Mouse (Mus musculus): ENCODE measurements at regions not wholly inside any gene's neighbourhood (a gene's known extent, or its start where the extent isn't known, plus 50 kb on each side); places are given as distances from the start of the nearest gene placed in this dataset.
A peak's percentile ranks its signal among the peaks of the same experiment; 100 is the strongest.

DNA sequence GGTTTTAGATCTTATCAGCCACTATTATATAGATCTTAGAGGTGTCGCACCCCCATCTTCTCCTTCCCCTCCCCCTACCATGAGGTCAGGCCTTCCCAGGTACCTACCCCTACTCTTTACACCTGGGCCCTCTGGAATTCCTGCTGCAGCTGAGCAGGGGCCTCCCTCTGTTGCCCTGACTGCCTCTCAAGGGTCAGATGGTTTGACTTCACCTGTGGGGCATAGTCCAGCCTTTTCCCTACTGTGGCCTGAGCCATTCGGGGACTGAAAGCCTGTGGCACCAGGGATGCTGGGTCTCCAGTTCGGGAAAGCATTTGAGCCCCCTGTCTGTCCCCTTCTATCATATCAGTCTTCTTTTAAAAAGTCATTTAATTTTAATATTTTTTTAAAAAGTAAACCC, 196.4 kb downstream of the Gadd45g start:
- peaks cover 8% of the 10 kb centered on the region for H3K4me1 ChIP-seq (replicated peaks; ENCODE audit: control insufficient read depth, insufficient read depth, low read length)
- ATAC-seq = no peak
- H3K4me3 ChIP-seq (ENCODE audit: low read depth, low read length) = no peak overlapping the region
- no peaks in the 10 kb centered on the region for H3K36me3 ChIP-seq (ENCODE audit: control insufficient read depth, insufficient read depth)
- no peak for TF ChIP-seq CTCF (IDR thresholded peaks at IDR 0.05; ENCODE audit: low read depth)
- no peaks in the 10 kb centered on the region for H3K27me3 ChIP-seq (replicated peaks; ENCODE audit: control insufficient read depth, insufficient read depth, low read length)
- H3K9me3 ChIP-seq (ENCODE audit: control insufficient read depth) = no peaks in the 10 kb centered on the region
- H3K4me2 ChIP-seq (replicated peaks; ENCODE audit: low read depth) = no peak overlapping the region
- 88% methylated on average over 3 of the region's 3 CpGs for WGBS
- H3K27ac ChIP-seq (ENCODE audit: low read depth, low read length) = no peak overlapping the region
- no peak overlapping the region for H3K9ac ChIP-seq (ENCODE audit: low read depth, low read length)

DNA sequence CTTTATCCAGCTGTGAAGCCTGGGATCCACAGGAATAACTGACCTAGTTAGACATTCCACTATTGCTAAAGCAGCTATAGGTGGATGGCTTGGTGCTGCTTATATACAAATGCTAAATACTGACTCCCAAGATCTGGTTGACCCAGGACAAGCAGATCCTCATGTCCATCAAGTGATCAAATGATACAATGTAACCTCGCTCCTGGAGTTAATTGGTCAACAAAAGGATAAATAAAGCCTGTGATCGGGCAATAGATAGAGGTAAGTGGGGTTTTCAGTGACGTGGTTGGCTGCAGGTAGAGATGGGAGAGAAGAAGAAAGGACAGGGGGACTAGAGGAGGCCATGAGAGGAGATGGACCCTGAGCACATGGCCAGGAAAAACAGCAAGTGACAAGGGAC, 197.4 kb downstream of the Gadd45g start:
- no peak for ATAC-seq
- no peak overlapping the region for H3K27ac ChIP-seq (ENCODE audit: low read depth, low read length)
- no peak overlapping the region for H3K9ac ChIP-seq (ENCODE audit: low read depth, low read length)
- peaks cover 8% of the 10 kb centered on the region for H3K4me1 ChIP-seq (replicated peaks; ENCODE audit: control insufficient read depth, insufficient read depth, low read length)
- H3K36me3 ChIP-seq (ENCODE audit: control insufficient read depth, insufficient read depth) = no peaks in the 10 kb centered on the region
- H3K27me3 ChIP-seq (replicated peaks; ENCODE audit: control insufficient read depth, insufficient read depth, low read length) = no peaks in the 10 kb centered on the region
- TF ChIP-seq CTCF (IDR thresholded peaks at IDR 0.05; ENCODE audit: low read depth) = no peak
- H3K9me3 ChIP-seq (ENCODE audit: control insufficient read depth) = no peaks in the 10 kb centered on the region
- no peak overlapping the region for H3K4me2 ChIP-seq (replicated peaks; ENCODE audit: low read depth)
- H3K4me3 ChIP-seq (ENCODE audit: low read depth, low read length) = no peak overlapping the region
- WGBS = 91% methylated on average over 3 of the region's 3 CpGs

DNA sequence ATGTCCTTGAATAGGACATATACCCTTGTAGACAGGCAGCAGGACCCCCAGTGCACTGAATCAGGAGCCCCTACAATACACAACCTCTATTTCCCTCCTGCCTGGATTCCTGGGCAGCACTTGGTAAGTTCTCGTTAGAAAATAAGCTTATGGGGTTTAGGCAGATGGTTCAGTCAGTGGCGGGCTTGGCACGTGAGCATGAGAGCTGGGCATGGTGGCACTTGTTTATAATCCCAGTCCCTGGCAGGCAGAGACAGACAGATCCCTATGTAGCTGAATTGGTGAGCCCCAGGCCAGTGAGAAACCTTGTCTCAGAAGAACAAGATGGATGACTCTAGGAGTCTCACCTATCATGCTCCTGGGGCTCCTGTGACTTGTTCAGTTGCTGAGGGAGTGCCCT, 198.9 kb downstream of the Gadd45g start:
- H3K9ac ChIP-seq (ENCODE audit: low read depth, low read length) = 0 out of 2 replicates have a peak overlapping the region, but pooled peaks have one; percentile 17
- H3K27me3 ChIP-seq (replicated peaks; ENCODE audit: control insufficient read depth, insufficient read depth, low read length) = no peaks in the 10 kb centered on the region
- ATAC-seq = no peak
- H3K4me1 ChIP-seq (replicated peaks; ENCODE audit: control insufficient read depth, insufficient read depth, low read length) = peaks cover 8% of the 10 kb centered on the region
- no peak for TF ChIP-seq CTCF (IDR thresholded peaks at IDR 0.05; ENCODE audit: low read depth)
- no peaks in the 10 kb centered on the region for H3K9me3 ChIP-seq (ENCODE audit: control insufficient read depth)
- H3K36me3 ChIP-seq (ENCODE audit: control insufficient read depth, insufficient read depth) = no peaks in the 10 kb centered on the region
- H3K4me2 ChIP-seq (replicated peaks; ENCODE audit: low read depth) = no peak overlapping the region
- 90% methylated on average over 3 of the region's 3 CpGs for WGBS
- H3K27ac ChIP-seq (ENCODE audit: low read depth, low read length) = no peak overlapping the region
- H3K4me3 ChIP-seq (ENCODE audit: low read depth, low read length) = no peak overlapping the region

- no peak overlapping the region for H3K4me3 ChIP-seq (ENCODE audit: low read depth, low read length)
- H3K36me3 ChIP-seq (ENCODE audit: control insufficient read depth, insufficient read depth) = no peaks in the 10 kb centered on the region
- no peaks in the 10 kb centered on the region for H3K9me3 ChIP-seq (ENCODE audit: control insufficient read depth)
- H3K27ac ChIP-seq (ENCODE audit: low read depth, low read length) = no peak overlapping the region
- H3K4me1 ChIP-seq (replicated peaks; ENCODE audit: control insufficient read depth, insufficient read depth, low read length) = peaks cover 8% of the 10 kb centered on the region
- WGBS = 32% methylated on average over 5 of the region's 5 CpGs
- H3K27me3 ChIP-seq (replicated peaks; ENCODE audit: control insufficient read depth, insufficient read depth, low read length) = no peaks in the 10 kb centered on the region
- H3K4me2 ChIP-seq (replicated peaks; ENCODE audit: low read depth) = 0 out of 2 replicates have a peak overlapping the region, but pooled peaks have one; percentile 9
- TF ChIP-seq CTCF (IDR thresholded peaks at IDR 0.05; ENCODE audit: low read depth) = no peak
- H3K9ac ChIP-seq (ENCODE audit: low read depth, low read length) = 0 out of 2 replicates have a peak overlapping the region, but pooled peaks have one; percentile 17
- no peak for ATAC-seq
Measured at GRCm38 (mm10) chr13:52046020-52046419, 199.5 kb downstream of the Gadd45g start.

GRCm38 (mm10) chr13:52046700-52047099, 200.2 kb downstream of the Gadd45g start:
- TF ChIP-seq CTCF (IDR thresholded peaks at IDR 0.05; ENCODE audit: low read depth) = no peak
- ATAC-seq = no peak
- Histone ChIP-seq H3K27ac (ENCODE audit: low read depth, low read length) (no peak overlapping the region), H3K27me3 (replicated peaks; ENCODE audit: control insufficient read depth, insufficient read depth, low read length) (no peaks in the 10 kb centered on the region), H3K36me3 (ENCODE audit: control insufficient read depth, insufficient read depth) (no peaks in the 10 kb centered on the region), H3K4me2 (replicated peaks; ENCODE audit: low read depth) (0 out of 2 replicates have a peak overlapping the region, but pooled peaks have one; percentile 9), H3K9ac (ENCODE audit: low read depth, low read length) (no peak overlapping the region), H3K9me3 (ENCODE audit: control insufficient read depth) (no peaks in the 10 kb centered on the region), H3K4me3 (ENCODE audit: low read depth, low read length) (no peak overlapping the region), H3K4me1 (replicated peaks; ENCODE audit: control insufficient read depth, insufficient read depth, low read length) (peaks cover 8% of the 10 kb centered on the region)
- 53% methylated on average over 11 of the region's 11 CpGs for WGBS

- WGBS = 58% methylated on average over 6 of the region's 6 CpGs
- no peaks in the 10 kb centered on the region for H3K27me3 ChIP-seq (replicated peaks; ENCODE audit: control insufficient read depth, insufficient read depth, low read length)
- no peak for ATAC-seq
Measured at GRCm38 (mm10) chr13:52047937-52048336, 201.5 kb downstream of the Gadd45g start.

DNA sequence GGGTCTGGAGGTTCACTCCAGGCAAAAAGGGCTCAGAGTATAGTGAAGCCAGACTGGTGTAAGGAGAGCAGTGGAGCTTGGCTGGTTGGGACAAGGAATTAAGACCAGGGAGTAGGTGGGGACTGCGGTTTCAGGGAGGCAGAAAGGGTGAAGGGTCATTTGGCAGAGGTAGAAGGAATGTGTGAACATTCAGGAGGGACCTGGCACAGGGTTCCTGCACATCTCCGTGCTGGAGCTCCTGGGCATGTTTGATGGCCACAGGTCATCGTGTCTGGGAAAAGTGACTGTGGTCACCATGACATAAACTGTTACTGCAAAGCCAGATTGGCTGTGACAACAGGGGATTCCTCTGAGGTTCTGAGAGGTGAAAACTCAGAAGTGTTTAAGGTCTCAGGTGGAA, 202.3 kb downstream of the Gadd45g start:
- Histone ChIP-seq H3K9me3 (ENCODE audit: control insufficient read depth) (no peaks in the 10 kb centered on the region), H3K27ac (ENCODE audit: low read depth, low read length) (no peak overlapping the region), H3K4me1 (replicated peaks; ENCODE audit: control insufficient read depth, insufficient read depth, low read length) (0 out of 2 replicates have a peak, but pooled peaks cover 4% of the 10 kb centered on the region), H3K9ac (ENCODE audit: low read depth, low read length) (no peak overlapping the region), H3K27me3 (replicated peaks; ENCODE audit: control insufficient read depth, insufficient read depth, low read length) (no peaks in the 10 kb centered on the region), H3K4me2 (replicated peaks; ENCODE audit: low read depth) (no peak overlapping the region), H3K4me3 (ENCODE audit: low read depth, low read length) (no peak overlapping the region), H3K36me3 (ENCODE audit: control insufficient read depth, insufficient read depth) (no peaks in the 10 kb centered on the region)
- WGBS = 82% methylated on average over 3 of the region's 3 CpGs
- no peak for ATAC-seq
- TF ChIP-seq CTCF (IDR thresholded peaks at IDR 0.05; ENCODE audit: low read depth) = no peak

More at GRCm38 (mm10) chr13:52047937-52048336, 201.5 kb downstream of the Gadd45g start:
- no peaks in the 10 kb centered on the region for H3K9me3 ChIP-seq (ENCODE audit: control insufficient read depth)
- no peak overlapping the region for H3K4me2 ChIP-seq (replicated peaks; ENCODE audit: low read depth)
- H3K36me3 ChIP-seq (ENCODE audit: control insufficient read depth, insufficient read depth) = no peaks in the 10 kb centered on the region
- no peak overlapping the region for H3K4me3 ChIP-seq (ENCODE audit: low read depth, low read length)
- no peak overlapping the region for H3K27ac ChIP-seq (ENCODE audit: low read depth, low read length)
- TF ChIP-seq CTCF (IDR thresholded peaks at IDR 0.05; ENCODE audit: low read depth) = no peak
- no peak overlapping the region for H3K9ac ChIP-seq (ENCODE audit: low read depth, low read length)
- 0 out of 2 replicates have a peak, but pooled peaks cover 4% of the 10 kb centered on the region for H3K4me1 ChIP-seq (replicated peaks; ENCODE audit: control insufficient read depth, insufficient read depth, low read length)
